Mouse (Mus musculus): ENCODE data around the gene Lpar1.

The Lpar1 gene

GRCm38 (mm10) chr4:58464390-58465164 is 89.1 kb downstream of the Lpar1 start:
- no peak for ATAC-seq (ENCODE audit: insufficient number of reproducible peaks, low FRiP score, low TSS enrichment)

GRCm38 (mm10) chr4:58462990-58463389 is 90.7 kb downstream of the Lpar1 start:
- ATAC-seq (ENCODE audit: insufficient number of reproducible peaks, low FRiP score, low TSS enrichment) = no peak

GRCm38 (mm10) chr4:58462586-58462985 is 91.1 kb downstream of the Lpar1 start:
- ATAC-seq (ENCODE audit: insufficient number of reproducible peaks, low FRiP score, low TSS enrichment) = no peak

GRCm38 (mm10) chr4:58453334-58453733 is 100.4 kb downstream of the Lpar1 start:
- no peak for ATAC-seq (ENCODE audit: insufficient number of reproducible peaks, low FRiP score, low TSS enrichment)

GRCm38 (mm10) chr4:58448825-58449224 is 104.9 kb downstream of the Lpar1 start:
- ATAC-seq (ENCODE audit: insufficient number of reproducible peaks, low FRiP score, low TSS enrichment) = no peak

GRCm38 (mm10) chr4:58447841-58448240 is 105.9 kb downstream of the Lpar1 start:
- no peak for ATAC-seq (ENCODE audit: insufficient number of reproducible peaks, low FRiP score, low TSS enrichment)

- ATAC-seq (ENCODE audit: insufficient number of reproducible peaks, low FRiP score, low TSS enrichment) = no peak
Observed at GRCm38 (mm10) chr4:58445846-58446245, 107.9 kb downstream of the Lpar1 start.

GRCm38 (mm10) chr4:58442338-58442737 is 111.4 kb downstream of the Lpar1 start:
- ATAC-seq (ENCODE audit: insufficient number of reproducible peaks, low FRiP score, low TSS enrichment) = no peak

GRCm38 (mm10) chr4:58438654-58439053 is 115.0 kb downstream of the Lpar1 start:
- ATAC-seq (ENCODE audit: insufficient number of reproducible peaks, low FRiP score, low TSS enrichment) = no peak

GRCm38 (mm10) chr4:58437271-58437670 is 116.4 kb downstream of the Lpar1 start:
- no peak for ATAC-seq (ENCODE audit: insufficient number of reproducible peaks, low FRiP score, low TSS enrichment)

- no peak for ATAC-seq (ENCODE audit: insufficient number of reproducible peaks, low FRiP score, low TSS enrichment)
Observed at GRCm38 (mm10) chr4:58423276-58423930, 130.3 kb downstream of the Lpar1 start.

- ATAC-seq (ENCODE audit: insufficient number of reproducible peaks, low FRiP score, low TSS enrichment) = no peak
Observed at GRCm38 (mm10) chr4:58419225-58419624, 134.5 kb downstream of the Lpar1 start.

GRCm38 (mm10) chr4:58417319-58417718 is 136.4 kb downstream of the Lpar1 start:
- ATAC-seq (ENCODE audit: insufficient number of reproducible peaks, low FRiP score, low TSS enrichment) = no peak

- ATAC-seq (ENCODE audit: insufficient number of reproducible peaks, low FRiP score, low TSS enrichment) = no peak
Observed at GRCm38 (mm10) chr4:58415537-58415936, 138.2 kb downstream of the Lpar1 start.

- ATAC-seq (ENCODE audit: insufficient number of reproducible peaks, low FRiP score, low TSS enrichment) = no peak
Observed at GRCm38 (mm10) chr4:58413188-58414185, 140.2 kb downstream of the Lpar1 start.

- no peak for ATAC-seq (ENCODE audit: insufficient number of reproducible peaks, low FRiP score, low TSS enrichment)
Observed at GRCm38 (mm10) chr4:58401973-58402501, 151.7 kb downstream of the Lpar1 start.

GRCm38 (mm10) chr4:58400861-58401341 is 152.8 kb downstream of the Lpar1 start:
- ATAC-seq (ENCODE audit: insufficient number of reproducible peaks, low FRiP score, low TSS enrichment) = no peak
